Mouse (Mus musculus) bone marrow, adult 2 months (tissue): ENCODE data around the gene Dhrs11.

Experiments
- CTCF ChIP-seq: fragments of 200-500 bp; IDR thresholded peaks from 2 replicates; pipeline ENCODE4 v1.5.1; 2011; ENCODE audit warnings: low read length, control low read depth; ENCODE audit not compliant: control insufficient read depth, insufficient read depth
- POLR2A ChIP-seq: fragments of 200-500 bp; IDR thresholded peaks from 2 replicates; pipeline ENCODE4 v1.6.1; 2011; ENCODE audit warnings: low read depth, mild to moderate bottlenecking, control low read depth, low read length, borderline replicate concordance; ENCODE audit not compliant: control insufficient read depth

GRCm38 (mm10) chr11:84825261-84825807 is 3.5 kb downstream of the Dhrs11 start:
- no peak for TF ChIP-seq POLR2A
- no peak for TF ChIP-seq CTCF
